Mouse (Mus musculus): ENCODE measurements around the gene Wnt3a. TPM values are rescaled to one million over a fixed set of nuclear protein-coding genes. Genes with fewer than 3 reads are reported as not detected.

Gene Wnt3a
- not detected in 2 replicates for polyA plus RNA-seq (2012; rRNA removed)

DNA sequence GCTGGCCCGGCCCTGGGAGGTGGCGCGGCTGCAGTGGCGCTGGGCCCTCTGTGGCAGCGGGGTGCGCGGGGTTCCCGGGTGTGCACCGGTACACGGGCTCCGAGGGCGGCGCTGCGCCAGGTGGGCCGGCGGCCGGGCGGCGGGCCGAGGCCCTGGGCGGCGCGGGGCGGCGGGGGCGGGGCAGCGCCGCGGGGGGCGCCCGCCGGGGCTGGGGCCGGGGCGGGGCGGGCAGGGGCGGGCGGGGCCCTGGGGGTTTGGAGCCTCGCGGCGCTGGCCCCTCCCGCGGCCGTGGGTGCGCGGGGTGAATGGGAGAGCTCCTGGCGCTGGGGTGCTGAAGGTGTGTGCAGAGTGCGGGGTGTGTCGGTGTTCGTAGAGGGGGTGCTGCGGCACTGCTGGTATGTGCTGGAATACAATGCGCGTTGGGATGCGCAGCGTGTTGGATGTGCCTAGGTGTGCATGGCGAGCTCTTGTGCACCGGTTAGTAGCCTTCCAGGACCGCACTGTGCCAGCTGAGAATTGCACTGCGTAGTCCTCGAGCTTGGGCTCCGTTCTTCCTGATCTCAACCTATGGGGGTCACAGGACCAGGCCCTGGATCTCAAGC is at the start of gene Wnt3a:
TSS of gene Wnt3a (minus strand) at position 51 of the 602 bp plus-strand sequence.
- TF ChIP-seq POLR2A (IDR thresholded peaks at IDR 0.05; ENCODE audit: low read depth, low read length) (no peak), CTCF (IDR thresholded peaks at IDR 0.05; ENCODE audit: extremely low read depth, insufficient read length, insufficient replicate concordance, low read depth, low read length) (no peak)
- 1% methylated on average over 30 of the region's 60 CpGs for WGBS
- peaks cover 51% of the 10 kb centered on the region for H3K27me3 ChIP-seq (ENCODE audit: control insufficient read depth, insufficient read depth, low read length)

DNA sequence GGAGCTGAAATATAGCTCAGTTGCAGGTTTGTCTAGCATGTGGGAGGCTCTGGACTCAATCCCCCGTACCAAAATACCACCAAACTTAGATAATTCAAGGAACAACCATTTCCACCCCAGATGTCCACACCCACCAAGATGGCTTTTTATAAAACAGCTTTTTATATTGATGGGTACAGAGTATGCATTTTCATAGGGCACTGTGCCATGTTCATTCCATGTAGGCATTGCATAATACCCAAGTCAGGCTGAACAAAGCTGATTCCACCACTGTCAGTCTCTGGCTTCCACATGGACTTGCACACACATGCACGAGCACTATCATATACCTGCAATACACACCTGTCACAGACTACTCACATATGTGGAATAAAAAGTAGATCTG is 48.2 kb upstream of the Wnt3a start:
- H3K4me1 ChIP-seq (ENCODE audit: control insufficient read depth, insufficient read depth, insufficient read length, low read length), result no peaks in the 10 kb centered on the region
- H3K27ac ChIP-seq (ENCODE audit: insufficient read depth, low read depth, low read length), result no peak overlapping the region
- no peaks in the 10 kb centered on the region for H3K27me3 ChIP-seq (ENCODE audit: control insufficient read depth, insufficient read depth, low read length)
- 87% methylated on average over 2 of the region's 2 CpGs for WGBS
- no peak for TF ChIP-seq CTCF (IDR thresholded peaks at IDR 0.05; ENCODE audit: extremely low read depth, insufficient read length, insufficient replicate concordance, low read depth, low read length)
- TF ChIP-seq POLR2A (IDR thresholded peaks at IDR 0.05; ENCODE audit: low read depth, low read length), result no peak
- H3K4me3 ChIP-seq (ENCODE audit: low read depth, low read length), result no peak overlapping the region
- H3K36me3 ChIP-seq (ENCODE audit: control insufficient read depth, insufficient read depth, low read length), result no peaks in the 10 kb centered on the region

More for the DNA sequence above, at the start of gene Wnt3a:
- H3K4me1 ChIP-seq (ENCODE audit: control insufficient read depth, insufficient read depth, insufficient read length, low read length), result no peaks in the 10 kb centered on the region; the same call in 1 of the 2 replicates
- H3K4me3 ChIP-seq (ENCODE audit: low read depth, low read length), result no peak within 1 kb of the TSS
- no peak within 1 kb of the TSS for H3K27ac ChIP-seq (ENCODE audit: insufficient read depth, low read depth, low read length)
- H3K36me3 ChIP-seq (ENCODE audit: control insufficient read depth, insufficient read depth, low read length), result no peaks in the 10 kb centered on the region

DNA sequence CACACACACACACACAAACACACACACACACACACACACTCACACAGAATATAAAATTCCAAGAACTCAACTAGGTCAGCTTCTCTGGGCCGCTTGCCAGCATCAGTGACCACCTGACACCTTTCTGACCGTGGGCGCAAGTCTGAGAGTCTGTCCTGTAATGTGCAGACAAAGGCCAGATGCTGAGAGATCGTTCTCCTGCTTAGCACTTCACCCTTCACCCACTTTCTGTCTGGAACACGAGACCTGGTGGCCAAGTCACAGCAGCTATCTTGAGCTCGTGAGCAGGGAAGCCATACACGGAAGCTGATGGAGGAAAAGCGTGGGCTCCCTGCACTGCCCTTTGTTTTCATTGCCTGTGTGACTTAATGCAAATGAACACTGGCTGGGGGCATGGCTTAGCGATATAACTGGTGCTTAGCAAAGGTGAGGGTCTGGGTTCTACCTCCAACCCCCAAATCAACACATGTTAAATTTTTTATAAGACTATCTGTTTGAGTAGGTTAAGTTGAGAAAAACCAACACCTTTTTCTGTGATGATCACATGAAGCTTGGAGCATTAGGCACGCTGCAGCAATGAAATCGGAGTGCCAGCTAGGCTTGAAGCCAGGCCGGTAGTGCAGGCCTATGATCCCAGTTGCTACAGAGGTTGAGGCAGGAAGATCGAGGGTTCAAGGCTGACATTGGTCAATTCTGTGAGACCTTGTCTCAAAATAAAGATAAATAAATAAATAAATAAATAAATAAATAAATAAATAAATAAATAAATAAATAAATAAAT is 47.6 kb upstream of the Wnt3a start:
- no peaks in the 10 kb centered on the region for H3K27me3 ChIP-seq (ENCODE audit: control insufficient read depth, insufficient read depth, low read length)
- no peaks in the 10 kb centered on the region for H3K4me1 ChIP-seq (ENCODE audit: control insufficient read depth, insufficient read depth, insufficient read length, low read length)
- H3K36me3 ChIP-seq (ENCODE audit: control insufficient read depth, insufficient read depth, low read length), result no peaks in the 10 kb centered on the region
- no peak for TF ChIP-seq CTCF (IDR thresholded peaks at IDR 0.05; ENCODE audit: extremely low read depth, insufficient read length, insufficient replicate concordance, low read depth, low read length)
- TF ChIP-seq POLR2A (IDR thresholded peaks at IDR 0.05; ENCODE audit: low read depth, low read length), result no peak
- no peak overlapping the region for H3K27ac ChIP-seq (ENCODE audit: insufficient read depth, low read depth, low read length)
- H3K4me3 ChIP-seq (ENCODE audit: low read depth, low read length), result no peak overlapping the region
- 64% methylated on average over 13 of the region's 13 CpGs for WGBS

DNA sequence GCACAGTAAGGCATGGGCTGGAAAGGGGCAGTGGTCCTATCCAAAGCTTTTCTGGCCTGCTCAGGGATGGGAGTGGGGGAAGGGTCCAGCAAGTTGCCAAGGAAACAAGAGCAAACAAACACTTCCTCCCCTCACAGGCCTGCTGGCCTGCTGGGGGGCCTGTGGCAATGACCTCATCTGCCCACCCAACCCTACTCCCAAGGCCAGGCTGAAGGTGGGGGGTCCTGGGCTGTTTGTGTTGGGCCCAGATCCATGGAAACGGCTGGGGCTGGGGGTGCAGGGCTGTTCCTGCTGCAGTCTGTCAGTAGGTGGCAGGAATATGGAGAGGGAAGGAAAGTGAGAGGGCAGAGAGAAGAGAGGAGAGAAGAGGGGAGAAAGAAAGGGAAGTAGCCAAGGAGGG is 45.8 kb upstream of the Wnt3a start:
- H3K36me3 ChIP-seq (ENCODE audit: control insufficient read depth, insufficient read depth, low read length), result no peaks in the 10 kb centered on the region
- no peak overlapping the region for H3K27ac ChIP-seq (ENCODE audit: insufficient read depth, low read depth, low read length)
- 48% methylated on average over 1 of the region's 1 CpGs for WGBS
- no peak overlapping the region for H3K4me3 ChIP-seq (ENCODE audit: low read depth, low read length)
- TF ChIP-seq POLR2A (IDR thresholded peaks at IDR 0.05; ENCODE audit: low read depth, low read length) (no peak), CTCF (IDR thresholded peaks at IDR 0.05; ENCODE audit: extremely low read depth, insufficient read length, insufficient replicate concordance, low read depth, low read length) (no peak)
- no peaks in the 10 kb centered on the region for H3K27me3 ChIP-seq (ENCODE audit: control insufficient read depth, insufficient read depth, low read length)
- no peaks in the 10 kb centered on the region for H3K4me1 ChIP-seq (ENCODE audit: control insufficient read depth, insufficient read depth, insufficient read length, low read length)

DNA sequence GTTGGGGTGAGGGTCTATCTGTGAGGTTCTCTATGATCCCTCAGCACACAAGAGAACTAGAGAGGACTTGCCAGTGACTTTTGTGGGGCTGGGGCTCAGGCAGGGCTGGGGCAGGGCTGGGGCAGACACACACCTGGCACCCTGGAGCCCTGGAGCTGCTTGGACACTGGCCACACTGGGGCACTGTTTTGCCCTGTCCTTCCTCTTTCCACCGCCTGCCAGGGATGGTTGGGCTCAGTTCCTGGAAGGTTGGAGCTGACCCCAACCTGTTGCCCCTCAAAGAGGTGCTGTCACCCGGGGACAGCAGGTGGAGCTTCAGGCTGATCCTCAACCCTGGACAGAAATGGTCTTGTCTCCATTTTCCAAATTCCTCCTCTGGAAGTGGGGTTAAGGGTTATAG is 45.4 kb upstream of the Wnt3a start:
- no peak overlapping the region for H3K27ac ChIP-seq (ENCODE audit: insufficient read depth, low read depth, low read length)
- WGBS, result 49% methylated on average over 2 of the region's 2 CpGs
- H3K27me3 ChIP-seq (ENCODE audit: control insufficient read depth, insufficient read depth, low read length), result no peaks in the 10 kb centered on the region
- no peaks in the 10 kb centered on the region for H3K36me3 ChIP-seq (ENCODE audit: control insufficient read depth, insufficient read depth, low read length)
- no peaks in the 10 kb centered on the region for H3K4me1 ChIP-seq (ENCODE audit: control insufficient read depth, insufficient read depth, insufficient read length, low read length)
- TF ChIP-seq CTCF (IDR thresholded peaks at IDR 0.05; ENCODE audit: extremely low read depth, insufficient read length, insufficient replicate concordance, low read depth, low read length), result no peak
- no peak for TF ChIP-seq POLR2A (IDR thresholded peaks at IDR 0.05; ENCODE audit: low read depth, low read length)
- no peak overlapping the region for H3K4me3 ChIP-seq (ENCODE audit: low read depth, low read length)

DNA sequence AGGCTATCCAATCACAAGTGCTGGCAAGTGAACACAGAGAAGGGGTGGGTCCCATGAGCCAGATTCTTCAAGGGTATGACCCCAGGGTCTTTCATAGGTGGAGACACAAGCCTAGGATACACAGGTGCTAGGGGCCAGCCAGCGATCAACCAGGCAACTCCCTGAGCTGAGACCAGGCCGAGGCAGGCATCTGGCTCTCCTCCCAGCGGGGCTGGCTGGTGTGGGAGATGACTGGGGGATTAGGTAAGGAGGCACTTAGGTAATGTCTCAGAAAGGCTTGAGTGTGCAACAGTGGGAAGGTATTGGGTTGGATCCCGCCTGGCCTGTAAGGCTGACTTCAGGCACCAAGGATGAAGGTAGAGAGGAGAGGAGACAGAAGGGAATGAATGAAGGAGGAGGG is 44.6 kb upstream of the Wnt3a start:
- TF ChIP-seq CTCF (IDR thresholded peaks at IDR 0.05; ENCODE audit: extremely low read depth, insufficient read length, insufficient replicate concordance, low read depth, low read length), result no peak
- no peak for TF ChIP-seq POLR2A (IDR thresholded peaks at IDR 0.05; ENCODE audit: low read depth, low read length)
- Histone ChIP-seq H3K4me1 (ENCODE audit: control insufficient read depth, insufficient read depth, insufficient read length, low read length) (no peaks in the 10 kb centered on the region), H3K36me3 (ENCODE audit: control insufficient read depth, insufficient read depth, low read length) (no peaks in the 10 kb centered on the region), H3K27ac (ENCODE audit: insufficient read depth, low read depth, low read length) (no peak overlapping the region), H3K27me3 (ENCODE audit: control insufficient read depth, insufficient read depth, low read length) (no peaks in the 10 kb centered on the region), H3K4me3 (ENCODE audit: low read depth, low read length) (no peak overlapping the region)
- 85% methylated on average over 4 of the region's 4 CpGs for WGBS

DNA sequence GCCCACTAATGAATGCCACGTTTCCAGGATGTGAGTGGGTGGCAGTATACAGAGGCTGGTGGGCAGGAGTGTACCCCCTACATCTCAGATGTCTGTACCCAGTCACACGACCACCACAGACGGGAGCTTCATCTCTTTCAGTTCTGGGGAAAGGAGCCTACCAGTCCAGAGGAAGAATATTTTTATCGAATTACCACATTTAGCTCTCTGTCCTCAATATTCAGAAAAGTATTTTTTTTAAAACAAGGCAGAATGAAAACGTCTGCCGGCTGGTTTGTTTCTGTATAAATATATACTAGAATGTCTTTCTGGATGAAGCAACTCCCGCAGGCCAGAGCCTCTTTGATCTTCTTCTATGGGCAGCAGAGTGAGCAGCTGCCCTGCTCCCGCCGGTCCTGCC is 42.4 kb upstream of the Wnt3a start:
- Histone ChIP-seq H3K27ac (ENCODE audit: insufficient read depth, low read depth, low read length) (no peak overlapping the region), H3K4me3 (ENCODE audit: low read depth, low read length) (no peak overlapping the region), H3K27me3 (ENCODE audit: control insufficient read depth, insufficient read depth, low read length) (no peaks in the 10 kb centered on the region), H3K4me1 (ENCODE audit: control insufficient read depth, insufficient read depth, insufficient read length, low read length) (no peaks in the 10 kb centered on the region), H3K36me3 (ENCODE audit: control insufficient read depth, insufficient read depth, low read length) (no peaks in the 10 kb centered on the region)
- TF ChIP-seq CTCF (IDR thresholded peaks at IDR 0.05; ENCODE audit: extremely low read depth, insufficient read length, insufficient replicate concordance, low read depth, low read length), result no peak
- no peak for TF ChIP-seq POLR2A (IDR thresholded peaks at IDR 0.05; ENCODE audit: low read depth, low read length)
- 74% methylated on average over 9 of the region's 9 CpGs for WGBS

All from small intestine, adult 2 months (tissue).